Mouse (Mus musculus) T-cell, adult 2 months (primary cell): ENCODE results near the gene Twist2.
A peak's percentile ranks its signal among the peaks of the same experiment; 100 is the strongest.

ENCODE experiments used
- DNase-seq: peaks from one replicate; pipeline ENCODE4 v3.0.0; 2022; ENCODE audit warnings: low spot score

The Twist2 gene

GRCm38 (mm10) chr1:91800967-91801843, at the start of gene Twist2:
Twist2 (plus strand) TSS chr1:91801461.
- DNase-seq: no peak

GRCm38 (mm10) chr1:91752931-91753330, 48.3 kb upstream of the Twist2 start:
- DNase-seq: no peak

GRCm38 (mm10) chr1:91755102-91755501, 46.2 kb upstream of the Twist2 start:
- peak; percentile 28 for DNase-seq

GRCm38 (mm10) chr1:91757292-91757691, 44.0 kb upstream of the Twist2 start:
- DNase-seq: no peak

- DNase-seq: no peak
Measured at GRCm38 (mm10) chr1:91758143-91758542, 43.1 kb upstream of the Twist2 start.

GRCm38 (mm10) chr1:91758600-91759515, 42.4 kb upstream of the Twist2 start:
- no peak for DNase-seq

GRCm38 (mm10) chr1:91760140-91760986, 40.9 kb upstream of the Twist2 start:
- no peak for DNase-seq

GRCm38 (mm10) chr1:91762528-91763091, 38.7 kb upstream of the Twist2 start:
- DNase-seq: no peak

GRCm38 (mm10) chr1:91770221-91770624, 31.0 kb upstream of the Twist2 start:
- no peak for DNase-seq

- DNase-seq: no peak
Measured at GRCm38 (mm10) chr1:91770676-91771075, 30.6 kb upstream of the Twist2 start.

GRCm38 (mm10) chr1:91776928-91777327, 24.3 kb upstream of the Twist2 start:
- no peak for DNase-seq

GRCm38 (mm10) chr1:91779819-91780218, 21.4 kb upstream of the Twist2 start:
- DNase-seq: no peak

- DNase-seq: no peak
Measured at GRCm38 (mm10) chr1:91781182-91781581, 20.1 kb upstream of the Twist2 start.

GRCm38 (mm10) chr1:91784162-91784561, 17.1 kb upstream of the Twist2 start:
- no peak for DNase-seq

GRCm38 (mm10) chr1:91799323-91799722, 1.9 kb upstream of the Twist2 start:
- DNase-seq: no peak

- DNase-seq: no peak
Measured at GRCm38 (mm10) chr1:91800348-91800747, 913 bp upstream of the Twist2 start.

GRCm38 (mm10) chr1:91801844-91802366, 644 bp downstream of the Twist2 start:
- no peak for DNase-seq

- DNase-seq: no peak
Measured at GRCm38 (mm10) chr1:91802406-91803121, 1.3 kb downstream of the Twist2 start.

GRCm38 (mm10) chr1:91803416-91803815, 2.2 kb downstream of the Twist2 start:
- DNase-seq: no peak

GRCm38 (mm10) chr1:91816067-91816466, 14.8 kb downstream of the Twist2 start:
- no peak for DNase-seq

GRCm38 (mm10) chr1:91816571-91816970, 15.3 kb downstream of the Twist2 start:
- DNase-seq: no peak
